Mouse (Mus musculus): Measurements from ENCODE around the gene Baiap2l1. TPM values are rescaled to one million over a fixed set of nuclear protein-coding genes. Genes with fewer than 3 reads are reported as not detected.

Baiap2l1 gene
- polyA plus RNA-seq, 1 experiment = 0.38 TPM

DNA sequence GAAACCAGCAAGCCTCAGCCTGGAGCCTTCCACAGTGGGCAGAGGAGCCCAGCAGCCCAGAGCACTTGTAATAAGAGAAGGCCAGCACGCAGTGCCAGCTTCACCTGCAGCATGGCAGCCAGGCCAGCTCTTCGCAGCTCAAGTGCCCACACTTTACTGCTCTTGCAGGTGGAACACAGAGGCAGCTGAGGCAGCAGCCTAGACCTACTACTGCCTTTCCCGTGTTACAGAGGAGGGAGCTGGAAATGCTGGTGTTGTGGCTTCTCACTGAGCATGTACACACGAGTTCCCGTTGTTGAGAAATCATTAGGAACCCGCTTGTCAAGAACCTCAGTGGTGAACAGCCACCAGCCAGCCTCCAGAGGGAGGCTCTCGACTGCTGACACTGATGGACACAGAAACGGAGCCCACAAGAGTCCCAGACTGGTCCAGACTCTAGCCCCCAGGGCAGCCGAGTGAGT, 78.8 kb downstream of the Baiap2l1 start:
- no peak overlapping the region for H3K4me3 ChIP-seq (ENCODE audit: insufficient read depth, low read length)
- H3K27ac ChIP-seq (ENCODE audit: insufficient read depth, low read length) = no peak overlapping the region
- peaks cover 2% of the 10 kb centered on the region; the same call in 1 of the 2 replicates for H3K4me1 ChIP-seq (ENCODE audit: control insufficient read depth, insufficient read depth, low read length)
- TF ChIP-seq POLR2A (IDR thresholded peaks at IDR 0.05; ENCODE audit: extremely low read depth, insufficient read depth, low read length) = no peak
- TF ChIP-seq CTCF (IDR thresholded peaks at IDR 0.05; ENCODE audit: extremely low read depth, insufficient read depth, low read length) = no peak

GRCm38 (mm10) chr5:144278374-144278960, 79.4 kb downstream of the Baiap2l1 start:
- TF ChIP-seq POLR2A (IDR thresholded peaks at IDR 0.05; ENCODE audit: extremely low read depth, insufficient read depth, low read length) (no peak), CTCF (IDR thresholded peaks at IDR 0.05; ENCODE audit: extremely low read depth, insufficient read depth, low read length) (no peak)
- Histone ChIP-seq H3K4me3 (ENCODE audit: insufficient read depth, low read length) (no peak overlapping the region), H3K27ac (ENCODE audit: insufficient read depth, low read length) (no peak overlapping the region), H3K4me1 (ENCODE audit: control insufficient read depth, insufficient read depth, low read length) (peaks cover 2% of the 10 kb centered on the region; the same call in 1 of the 2 replicates)

GRCm38 (mm10) chr5:144276898-144277630, 80.8 kb downstream of the Baiap2l1 start:
- TF ChIP-seq POLR2A (IDR thresholded peaks at IDR 0.05; ENCODE audit: extremely low read depth, insufficient read depth, low read length) (no peak), CTCF (IDR thresholded peaks at IDR 0.05; ENCODE audit: extremely low read depth, insufficient read depth, low read length) (no peak)
- Histone ChIP-seq H3K4me3 (ENCODE audit: insufficient read depth, low read length) (no peak overlapping the region), H3K27ac (ENCODE audit: insufficient read depth, low read length) (no peak overlapping the region), H3K4me1 (ENCODE audit: control insufficient read depth, insufficient read depth, low read length) (no peaks in the 10 kb centered on the region)

DNA sequence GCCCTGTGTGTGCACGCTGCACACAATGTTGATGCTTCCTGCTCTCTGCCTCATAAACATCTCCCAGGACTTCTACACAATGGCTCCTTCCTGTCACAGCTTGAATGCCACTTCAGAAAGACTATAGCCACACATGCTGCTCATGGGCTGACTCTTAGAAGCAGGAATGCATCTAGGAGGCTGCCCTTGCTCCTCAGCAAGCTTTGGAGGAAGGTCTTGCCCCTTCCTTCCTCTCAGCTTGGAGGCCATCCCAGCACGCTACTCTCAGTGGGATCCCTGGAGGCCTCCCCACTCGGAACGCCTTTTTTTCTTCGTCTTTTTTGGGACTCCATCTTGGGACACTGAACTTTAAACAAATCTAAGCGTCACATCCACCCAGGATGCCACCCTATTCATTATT, 83.0 kb downstream of the Baiap2l1 start:
- TF ChIP-seq POLR2A (IDR thresholded peaks at IDR 0.05; ENCODE audit: extremely low read depth, insufficient read depth, low read length) (no peak), CTCF (IDR thresholded peaks at IDR 0.05; ENCODE audit: extremely low read depth, insufficient read depth, low read length) (no peak)
- H3K4me1 ChIP-seq (ENCODE audit: control insufficient read depth, insufficient read depth, low read length) = no peaks in the 10 kb centered on the region
- H3K4me3 ChIP-seq (ENCODE audit: insufficient read depth, low read length) = no peak overlapping the region
- no peak overlapping the region for H3K27ac ChIP-seq (ENCODE audit: insufficient read depth, low read length)

- Histone ChIP-seq H3K4me3 (ENCODE audit: insufficient read depth, low read length) (no peak overlapping the region), H3K4me1 (ENCODE audit: control insufficient read depth, insufficient read depth, low read length) (no peaks in the 10 kb centered on the region), H3K27ac (ENCODE audit: insufficient read depth, low read length) (no peak overlapping the region)
- TF ChIP-seq CTCF (IDR thresholded peaks at IDR 0.05; ENCODE audit: extremely low read depth, insufficient read depth, low read length) = no peak
- TF ChIP-seq POLR2A (IDR thresholded peaks at IDR 0.05; ENCODE audit: extremely low read depth, insufficient read depth, low read length) = no peak
Observed at GRCm38 (mm10) chr5:144271772-144272171, 86.1 kb downstream of the Baiap2l1 start.

GRCm38 (mm10) chr5:144271118-144271517, 86.8 kb downstream of the Baiap2l1 start:
- Histone ChIP-seq H3K4me3 (ENCODE audit: insufficient read depth, low read length) (no peak overlapping the region), H3K27ac (ENCODE audit: insufficient read depth, low read length) (no peak overlapping the region), H3K4me1 (ENCODE audit: control insufficient read depth, insufficient read depth, low read length) (no peaks in the 10 kb centered on the region)
- TF ChIP-seq POLR2A (IDR thresholded peaks at IDR 0.05; ENCODE audit: extremely low read depth, insufficient read depth, low read length) (no peak), CTCF (IDR thresholded peaks at IDR 0.05; ENCODE audit: extremely low read depth, insufficient read depth, low read length) (no peak)

DNA sequence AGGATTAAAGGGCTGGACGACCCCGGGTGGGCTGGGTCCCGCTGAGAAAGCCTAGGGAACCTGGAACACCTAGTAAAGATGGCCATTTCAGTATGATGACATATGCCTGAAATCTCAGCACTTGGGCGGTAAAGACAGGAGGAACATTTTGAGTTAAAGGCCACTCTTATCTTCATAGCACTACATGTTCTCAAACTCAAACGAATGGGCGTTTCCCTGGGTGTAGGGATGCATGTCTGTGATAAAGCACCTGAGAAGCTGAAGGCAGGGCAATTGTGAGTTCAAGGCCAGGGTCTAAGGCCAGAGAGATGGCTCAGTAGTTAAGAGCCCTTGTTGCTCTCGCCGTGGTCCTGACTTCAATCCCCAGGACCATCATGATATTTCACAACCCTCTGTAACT, 87.5 kb downstream of the Baiap2l1 start:
- no peak overlapping the region for H3K27ac ChIP-seq (ENCODE audit: insufficient read depth, low read length)
- TF ChIP-seq POLR2A (IDR thresholded peaks at IDR 0.05; ENCODE audit: extremely low read depth, insufficient read depth, low read length) = no peak
- TF ChIP-seq CTCF (IDR thresholded peaks at IDR 0.05; ENCODE audit: extremely low read depth, insufficient read depth, low read length) = no peak
- H3K4me1 ChIP-seq (ENCODE audit: control insufficient read depth, insufficient read depth, low read length) = no peaks in the 10 kb centered on the region
- H3K4me3 ChIP-seq (ENCODE audit: insufficient read depth, low read length) = no peak overlapping the region

- Histone ChIP-seq H3K27ac (ENCODE audit: insufficient read depth, low read length) (no peak overlapping the region), H3K4me1 (ENCODE audit: control insufficient read depth, insufficient read depth, low read length) (no peaks in the 10 kb centered on the region), H3K4me3 (ENCODE audit: insufficient read depth, low read length) (no peak overlapping the region)
- TF ChIP-seq POLR2A (IDR thresholded peaks at IDR 0.05; ENCODE audit: extremely low read depth, insufficient read depth, low read length) = no peak
- TF ChIP-seq CTCF (IDR thresholded peaks at IDR 0.05; ENCODE audit: extremely low read depth, insufficient read depth, low read length) = no peak
Observed at GRCm38 (mm10) chr5:144269926-144270325, 88.0 kb downstream of the Baiap2l1 start.

- H3K4me1 ChIP-seq (ENCODE audit: control insufficient read depth, insufficient read depth, low read length) = peaks cover 2% of the 10 kb centered on the region; the same call in 1 of the 2 replicates
- no peak for TF ChIP-seq CTCF (IDR thresholded peaks at IDR 0.05; ENCODE audit: extremely low read depth, insufficient read depth, low read length)
- TF ChIP-seq POLR2A (IDR thresholded peaks at IDR 0.05; ENCODE audit: extremely low read depth, insufficient read depth, low read length) = no peak
- H3K27ac ChIP-seq (ENCODE audit: insufficient read depth, low read length) = no peak overlapping the region
- H3K4me3 ChIP-seq (ENCODE audit: insufficient read depth, low read length) = no peak overlapping the region
Observed at GRCm38 (mm10) chr5:144267535-144268241, 90.2 kb downstream of the Baiap2l1 start.
